Mouse (Mus musculus) midbrain, postnatal 0 days (tissue): Measurements from ENCODE around the gene Edf1. TPM values are rescaled to one million over a fixed set of nuclear protein-coding genes. Genes with fewer than 3 reads are reported as not detected.
"Not testable (repeated sequence)": the region's sequence is repeated elsewhere in the genome, so short reads cannot be mapped to it uniquely, and the experiment has no call there.

ENCODE experiments used
- ATAC-seq: fragments of 200-750 bp; cut with Nextera tagmentation; 2 replicates; pipeline ENCODE4 v1.8.0; 2017; ENCODE audit warnings: moderate number of reproducible peaks, mild to moderate bottlenecking, moderate TSS enrichment, moderate library complexity; ENCODE audit not compliant: low FRiP score
- DNase-seq: peaks from one replicate; pipeline ENCODE4 v3.0.0-alpha.2; 2015; ENCODE audit warnings: low spot score
- H3K27ac ChIP-seq: fragments of 300-500 bp; sonication (generic); 2 replicates; pipeline ENCODE4 v1.5.1; 2014; ENCODE audit warnings: low read depth, mild to moderate bottlenecking, low read length, mixed read lengths
- H3K27me3 ChIP-seq: fragments of 300-500 bp; sonication (generic); 2 replicates; pipeline ENCODE4 v1.6.1; 2014; ENCODE audit warnings: low read length, control low read depth, mixed read lengths; ENCODE audit not compliant: insufficient read depth
- H3K36me3 ChIP-seq: fragments of 300-500 bp; sonication (generic); 2 replicates; pipeline ENCODE4 v1.6.1; 2014; ENCODE audit warnings: low read length, control low read depth, mixed read lengths; ENCODE audit not compliant: insufficient read depth
- H3K4me1 ChIP-seq: fragments of 300-500 bp; sonication (generic); 2 replicates; pipeline ENCODE4 v1.6.1; 2014; ENCODE audit warnings: mild to moderate bottlenecking, control low read depth, antibody characterized with exemption, low read length, mixed read lengths; ENCODE audit not compliant: insufficient read depth
- H3K4me2 ChIP-seq: fragments of 300-500 bp; sonication (generic); 2 replicates; pipeline ENCODE4 v1.6.1; 2014; ENCODE audit warnings: low read depth, mild to moderate bottlenecking, low read length, mixed read lengths; ENCODE audit not compliant: poor library complexity, severe bottlenecking
- H3K4me3 ChIP-seq: fragments of 300-500 bp; sonication (generic); 2 replicates; pipeline ENCODE4 v1.5.1; 2014; ENCODE audit warnings: low read depth, mild to moderate bottlenecking, low read length, moderate library complexity
- H3K9ac ChIP-seq: fragments of 300-500 bp; sonication (generic); replicated peaks from 2 replicates; pipeline ENCODE4 v1.6.1; 2014; ENCODE audit warnings: mild to moderate bottlenecking, low read length, moderate library complexity, mixed read lengths; ENCODE audit not compliant: poor library complexity, severe bottlenecking
- H3K9me3 ChIP-seq: fragments of 300-500 bp; sonication (generic); 2 replicates; pipeline ENCODE4 v1.6.1; 2016; ENCODE audit warnings: low read length, control low read depth
- CTCF ChIP-seq: IDR thresholded peaks from 2 replicates; pipeline ENCODE4 v1.5.1; 2016; ENCODE audit warnings: antibody characterized with exemption, mild to moderate bottlenecking
- WGBS: fragments of 180-500 bp; shearing (Covaris S2); extraction: QIAGEN DNeasy Blood & Tissue Kit; methylation state at CpG from one replicate; pipeline ENCODE4 v1.1.7; 2014; 5-methylcytosine and 5-hydroxymethylcytosine counted together
- polyA plus RNA-seq: library from polyadenylated mRNA; unstranded; fragments of >200 nt; fragmentation: Nextera tagmentation; extraction: Ambion mirVana; gene quantifications from 2 replicates; pipeline ENCODE4 v1.2.1, GENCODE M21; 2015
- total RNA-seq: library from RNA; depleted of rRNA; stranded (reverse); fragments of >200 nt; gene quantifications from 2 replicates; pipeline ENCODE4 v1.2.3, GENCODE M21; 2014

Edf1 gene
- total and polyA plus RNA-seq, 2 experiments from 2014 or later = 187 to 389 TPM

DNA sequence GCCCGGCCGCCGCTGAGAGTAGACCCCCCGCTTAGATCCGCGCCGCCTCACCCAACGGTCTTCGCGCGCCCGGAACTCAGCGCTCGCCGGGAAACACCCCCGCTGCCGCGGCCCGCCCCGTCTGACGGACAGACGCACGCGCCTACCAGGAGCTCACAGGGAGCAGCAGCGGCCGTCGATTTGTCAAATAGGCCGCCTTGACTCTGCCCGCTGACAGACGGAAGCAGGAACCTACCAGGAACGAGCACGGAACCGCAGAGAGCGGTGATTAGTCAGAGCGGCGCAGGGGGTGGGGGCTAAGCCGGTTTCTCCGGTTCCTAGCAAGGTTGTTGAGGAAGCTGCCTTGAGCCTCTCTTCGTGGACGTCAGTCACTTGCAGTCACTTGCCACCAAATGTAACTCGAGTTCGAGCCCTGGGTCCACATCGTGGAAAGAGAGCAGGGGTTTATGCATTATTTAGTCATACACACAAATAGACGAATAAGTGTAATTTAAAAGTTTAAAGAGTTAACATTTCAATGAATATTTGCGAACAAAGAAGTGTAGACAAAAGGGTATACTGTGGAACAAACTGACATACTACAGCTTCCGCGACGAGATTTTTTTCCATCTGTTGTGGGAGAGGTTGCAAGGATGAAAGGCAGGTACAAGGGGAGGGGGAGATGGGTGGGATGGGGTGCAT lies 10.7 kb upstream of the Edf1 start, which contains the start of gene Traf2:
Traf2 (minus strand) TSS at position 130 of the 681 bp plus-strand sequence.
- no peaks in the 10 kb centered on the region for H3K9me3 ChIP-seq
- peak within 1 kb of the TSS; percentile 52 for H3K4me3 ChIP-seq
- no peaks in the 10 kb centered on the region for H3K27me3 ChIP-seq
- H3K27ac ChIP-seq = no peak within 1 kb of the TSS
- 3% methylated on average over 41 of the region's 48 CpGs for WGBS
- H3K9ac ChIP-seq = peak within 1 kb of the TSS; percentile 51
- H3K4me1 ChIP-seq = peaks cover 4% of the 10 kb centered on the region; the same call in 1 of the 2 replicates
- TF ChIP-seq CTCF = no peak
- DNase-seq (peak; percentile 99), ATAC-seq (peak; percentile 98)
- peak within 1 kb of the TSS; percentile 83 for H3K4me2 ChIP-seq
- H3K36me3 ChIP-seq = no peaks in the 10 kb centered on the region

GRCm38 (mm10) chr2:25549021-25549991 lies 8.3 kb upstream of the Edf1 start:
- no peak for TF ChIP-seq CTCF
- DNase-seq (no peak), ATAC-seq (no peak)
- no peak overlapping the region for H3K4me3 ChIP-seq
- 83% methylated on average over 9 of the region's 9 CpGs for WGBS
- no peak overlapping the region for H3K27ac ChIP-seq
- no peaks in the 10 kb centered on the region for H3K9me3 ChIP-seq
- H3K4me1 ChIP-seq = peaks cover 4% of the 10 kb centered on the region; the same call in 1 of the 2 replicates
- H3K4me2 ChIP-seq = no peak overlapping the region
- no peaks in the 10 kb centered on the region for H3K27me3 ChIP-seq
- H3K9ac ChIP-seq = no peak overlapping the region
- H3K36me3 ChIP-seq = no peaks in the 10 kb centered on the region

GRCm38 (mm10) chr2:25551186-25551585 lies 6.5 kb upstream of the Edf1 start:
- no peaks in the 10 kb centered on the region for H3K36me3 ChIP-seq
- ATAC-seq = no peak

DNA sequence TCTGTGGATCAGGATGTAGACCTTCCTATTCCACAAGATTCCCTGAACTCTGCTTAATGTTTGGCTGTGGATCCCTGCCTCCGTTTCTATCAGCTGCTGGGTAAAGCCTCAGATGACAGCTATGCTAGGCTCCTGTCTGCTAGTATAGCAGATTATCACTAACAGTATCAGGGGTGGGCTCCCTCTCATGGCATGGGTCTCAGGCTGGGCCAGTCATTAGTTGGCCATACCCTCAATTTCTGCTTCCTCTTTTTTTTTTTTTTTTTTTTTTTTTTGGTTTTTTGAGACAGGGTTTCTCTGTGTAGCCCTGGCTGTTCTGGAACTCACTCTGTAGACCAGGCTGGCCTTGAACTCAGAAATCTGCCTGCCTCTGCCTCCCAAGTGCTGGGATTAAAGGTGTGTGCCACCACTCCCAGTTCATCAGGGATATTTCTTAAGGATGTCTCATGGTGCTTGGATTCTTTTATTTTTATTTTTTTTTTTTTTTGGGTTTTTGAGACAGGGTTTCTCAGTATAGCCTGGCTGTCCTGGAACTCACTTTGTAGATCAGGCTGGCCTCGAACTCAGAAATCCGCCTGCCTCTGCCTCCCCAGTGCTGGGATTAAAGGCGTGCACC lies 4.4 kb upstream of the Edf1 start:
- not testable (repeated sequence) for H3K9ac ChIP-seq, H3K4me3 ChIP-seq, H3K36me3 ChIP-seq, ATAC-seq, H3K27me3 ChIP-seq, H3K4me2 ChIP-seq, DNase-seq, H3K9me3 ChIP-seq, H3K4me1 ChIP-seq, H3K27ac ChIP-seq
- 91% methylated on average over 4 of the region's 4 CpGs for WGBS

More at GRCm38 (mm10) chr2:25551186-25551585, 6.5 kb upstream of the Edf1 start:
- Histone ChIP-seq H3K4me1 (peaks cover 2% of the 10 kb centered on the region; the same call in 1 of the 2 replicates), H3K9me3 (no peaks in the 10 kb centered on the region), H3K27ac (no peak overlapping the region), H3K4me2 (no peak overlapping the region), H3K27me3 (no peaks in the 10 kb centered on the region), H3K4me3 (no peak overlapping the region), H3K9ac (no peak overlapping the region)
- DNase-seq = peak; percentile 57
- peak; percentile 79 for TF ChIP-seq CTCF
- WGBS = 33% methylated on average over 5 of the region's 5 CpGs

DNA sequence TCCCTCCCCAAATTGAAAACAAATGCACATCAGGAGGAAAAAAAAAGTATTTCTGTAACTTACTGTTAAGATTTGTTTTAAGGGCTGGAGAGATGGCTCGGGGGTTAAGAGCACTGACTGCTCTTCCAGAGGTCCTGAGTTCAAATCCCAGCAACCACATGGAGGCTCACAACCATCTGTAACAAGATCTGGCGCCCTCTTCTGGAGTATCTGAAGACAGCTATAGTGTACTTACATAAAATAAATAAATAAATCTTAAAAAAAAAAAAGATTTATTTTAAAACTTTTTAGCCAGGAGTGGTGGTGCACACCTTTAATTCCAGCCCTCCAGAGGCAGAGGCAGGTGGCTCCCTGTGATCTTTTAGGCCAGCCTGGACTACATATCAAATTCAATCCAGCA lies 2.2 kb upstream of the Edf1 start:
- not testable (repeated sequence) for DNase-seq, H3K4me2 ChIP-seq, H3K36me3 ChIP-seq, H3K4me3 ChIP-seq, H3K27me3 ChIP-seq, H3K9ac ChIP-seq, H3K27ac ChIP-seq, H3K9me3 ChIP-seq, ATAC-seq
- peak; percentile 21 for TF ChIP-seq CTCF
- 52% methylated on average over 2 of the region's 2 CpGs for WGBS
- peaks cover 15% of the 10 kb centered on the region; the same call in 1 of the 2 replicates for H3K4me1 ChIP-seq
